Mouse (Mus musculus) limb, embryonic 10.5 days (tissue): Measurements from ENCODE around the gene Ppil6. TPM values are rescaled to one million over a fixed set of nuclear protein-coding genes. Genes with fewer than 3 reads are reported as not detected.

ENCODE experiments used
- DNase-seq: peaks from one replicate; pipeline ENCODE4 v3.0.0-alpha.2; 2017; ENCODE audit warnings: low spot score
- H3K27ac ChIP-seq: fragments of 300-500 bp; sonication (generic); 2 replicates; pipeline ENCODE4 v1.5.1; 2016; ENCODE audit warnings: mild to moderate bottlenecking
- H3K27me3 ChIP-seq: fragments of 300-500 bp; sonication (generic); 2 replicates; pipeline ENCODE4 v1.6.1; 2016; ENCODE audit warnings: low read depth, mild to moderate bottlenecking; ENCODE audit not compliant: poor library complexity, severe bottlenecking
- H3K36me3 ChIP-seq: fragments of 300-500 bp; sonication (generic); 2 replicates; pipeline ENCODE4 v1.6.1; 2016; ENCODE audit warnings: mild to moderate bottlenecking, moderate library complexity
- H3K4me1 ChIP-seq: fragments of 300-500 bp; sonication (generic); 2 replicates; pipeline ENCODE4 v1.6.1; 2016
- H3K4me3 ChIP-seq: fragments of 300-500 bp; sonication (generic); 2 replicates; pipeline ENCODE4 v1.5.1; 2016; ENCODE audit warnings: mild to moderate bottlenecking, moderate library complexity
- H3K9me3 ChIP-seq: fragments of 300-500 bp; sonication (generic); replicated peaks from 2 replicates; pipeline ENCODE4 v1.6.1; 2016; ENCODE audit warnings: mild to moderate bottlenecking
- WGBS: fragments of 180-500 bp; shearing (Covaris S2); methylation state at CpG from one replicate; pipeline ENCODE4 v1.1.7; 2016; 5-methylcytosine and 5-hydroxymethylcytosine counted together
- polyA plus RNA-seq: library from polyadenylated mRNA; unstranded; fragments of >200 nt; fragmentation: Nextera tagmentation; extraction: Ambion mirVana; gene quantifications from 2 replicates; pipeline ENCODE4 v1.2.1, GENCODE M21; 2016

Ppil6 gene
- polyA plus RNA-seq, 1 experiment from 2014 or later = 0.95 TPM

DNA sequence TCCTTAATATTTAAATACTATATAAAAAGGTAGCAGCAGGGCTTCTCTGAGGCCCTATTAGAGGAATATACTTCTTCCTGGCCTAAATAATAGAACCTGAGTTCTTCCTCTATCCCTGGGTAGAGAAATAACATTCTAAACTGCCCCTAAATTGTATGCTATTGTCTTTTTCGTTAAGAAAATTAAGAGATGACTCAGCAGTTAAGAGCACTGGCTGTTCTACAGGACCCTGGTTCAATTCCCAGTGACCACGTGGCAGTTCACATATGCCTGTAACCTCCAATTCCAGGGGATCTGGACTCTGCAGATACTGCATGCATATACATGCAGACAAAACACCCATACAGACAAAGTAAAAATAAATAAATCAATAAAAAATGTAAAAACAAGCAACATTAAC lies 53.6 kb downstream of the Ppil6 start:
- 71% methylated on average over 2 of the region's 2 CpGs for WGBS
- H3K4me3 ChIP-seq = no peak overlapping the region

GRCm38 (mm10) chr10:41544481-41545190 lies 54.4 kb downstream of the Ppil6 start:
- WGBS = 5% methylated on average over 7 of the region's 7 CpGs
- no peaks in the 10 kb centered on the region for H3K27me3 ChIP-seq
- H3K9me3 ChIP-seq = peaks cover 4% of the 10 kb centered on the region; the same call in 1 of the 2 replicates
- H3K36me3 ChIP-seq = peaks cover 6% of the 10 kb centered on the region; the same call in 1 of the 2 replicates
- DNase-seq = no peak
- H3K4me1 ChIP-seq = peaks cover 13% of the 10 kb centered on the region
- no peak overlapping the region for H3K4me3 ChIP-seq
- H3K27ac ChIP-seq = no peak overlapping the region

More for the DNA sequence above, 53.6 kb downstream of the Ppil6 start:
- H3K27ac ChIP-seq = no peak overlapping the region
- peaks cover 13% of the 10 kb centered on the region for H3K4me1 ChIP-seq
- no peak for DNase-seq
- H3K9me3 ChIP-seq = no peaks in the 10 kb centered on the region; the same call in 1 of the 2 replicates
- H3K36me3 ChIP-seq = peaks cover 10% of the 10 kb centered on the region; the same call in 1 of the 2 replicates
- no peaks in the 10 kb centered on the region for H3K27me3 ChIP-seq

GRCm38 (mm10) chr10:41545224-41545755 lies 55.1 kb downstream of the Ppil6 start:
- WGBS = 56% methylated on average over 7 of the region's 7 CpGs
- H3K9me3 ChIP-seq = peaks cover 4% of the 10 kb centered on the region; the same call in 1 of the 2 replicates
- peaks cover 15% of the 10 kb centered on the region for H3K4me1 ChIP-seq
- H3K27ac ChIP-seq = no peak overlapping the region
- no peaks in the 10 kb centered on the region for H3K27me3 ChIP-seq
- H3K36me3 ChIP-seq = peaks cover 3% of the 10 kb centered on the region; the same call in 1 of the 2 replicates
- no peak for DNase-seq
- no peak overlapping the region for H3K4me3 ChIP-seq

GRCm38 (mm10) chr10:41546396-41547165 lies 56.3 kb downstream of the Ppil6 start:
- Histone ChIP-seq H3K27me3 (no peaks in the 10 kb centered on the region), H3K9me3 (peaks cover 4% of the 10 kb centered on the region; the same call in 1 of the 2 replicates), H3K36me3 (peaks cover 3% of the 10 kb centered on the region; the same call in 1 of the 2 replicates), H3K27ac (no peak overlapping the region), H3K4me3 (no peak overlapping the region), H3K4me1 (peaks cover 24% of the 10 kb centered on the region)
- DNase-seq = no peak
- 60% methylated on average over 13 of the region's 13 CpGs for WGBS

- Histone ChIP-seq H3K36me3 (peaks cover 3% of the 10 kb centered on the region; the same call in 1 of the 2 replicates), H3K9me3 (peaks cover 4% of the 10 kb centered on the region; the same call in 1 of the 2 replicates), H3K4me1 (peaks cover 38% of the 10 kb centered on the region), H3K27ac (no peak overlapping the region), H3K27me3 (no peaks in the 10 kb centered on the region), H3K4me3 (no peak overlapping the region)
- DNase-seq = no peak
- 79% methylated on average over 7 of the region's 7 CpGs for WGBS
Measured at GRCm38 (mm10) chr10:41550711-41551110, 60.5 kb downstream of the Ppil6 start.

GRCm38 (mm10) chr10:41552319-41552718 lies 62.1 kb downstream of the Ppil6 start:
- H3K4me3 ChIP-seq = no peak overlapping the region
- H3K36me3 ChIP-seq = peaks cover 3% of the 10 kb centered on the region; the same call in 1 of the 2 replicates
- peak overlapping the region; percentile 61 for H3K27ac ChIP-seq
- peaks cover 4% of the 10 kb centered on the region; the same call in 1 of the 2 replicates for H3K9me3 ChIP-seq
- H3K27me3 ChIP-seq = no peaks in the 10 kb centered on the region
- 32% methylated on average over 3 of the region's 3 CpGs for WGBS
- no peak for DNase-seq
- peaks cover 38% of the 10 kb centered on the region for H3K4me1 ChIP-seq

GRCm38 (mm10) chr10:41552847-41553589 lies 62.8 kb downstream of the Ppil6 start:
- Histone ChIP-seq H3K4me1 (peaks cover 38% of the 10 kb centered on the region), H3K9me3 (peaks cover 4% of the 10 kb centered on the region; the same call in 1 of the 2 replicates), H3K27ac (peak overlapping the region; percentile 80), H3K27me3 (no peaks in the 10 kb centered on the region), H3K4me3 (0 out of 2 replicates have a peak overlapping the region, but pooled peaks have one; percentile 13), H3K36me3 (peaks cover 3% of the 10 kb centered on the region; the same call in 1 of the 2 replicates)
- 37% methylated on average over 14 of the region's 14 CpGs for WGBS
- peak; percentile 78 for DNase-seq

GRCm38 (mm10) chr10:41553711-41554110 lies 63.5 kb downstream of the Ppil6 start:
- DNase-seq = no peak
- H3K27ac ChIP-seq = peak overlapping the region; percentile 80; the same call in 1 of the 2 replicates
- no peak overlapping the region for H3K4me3 ChIP-seq
- WGBS = 77% methylated on average over 4 of the region's 4 CpGs
- H3K27me3 ChIP-seq = no peaks in the 10 kb centered on the region
- peaks cover 3% of the 10 kb centered on the region; the same call in 1 of the 2 replicates for H3K36me3 ChIP-seq
- 0 out of 2 replicates have a peak, but pooled peaks cover 4% of the 10 kb centered on the region for H3K9me3 ChIP-seq
- H3K4me1 ChIP-seq = peaks cover 38% of the 10 kb centered on the region

GRCm38 (mm10) chr10:41555081-41555480 lies 64.8 kb downstream of the Ppil6 start:
- H3K9me3 ChIP-seq = no peaks in the 10 kb centered on the region
- peaks cover 38% of the 10 kb centered on the region for H3K4me1 ChIP-seq
- H3K36me3 ChIP-seq = no peaks in the 10 kb centered on the region
- WGBS = 86% methylated on average over 3 of the region's 3 CpGs
- no peak overlapping the region for H3K27ac ChIP-seq
- no peak for DNase-seq
- H3K4me3 ChIP-seq = no peak overlapping the region
- H3K27me3 ChIP-seq = no peaks in the 10 kb centered on the region

- Histone ChIP-seq H3K27me3 (no peaks in the 10 kb centered on the region), H3K9me3 (no peaks in the 10 kb centered on the region), H3K27ac (no peak overlapping the region), H3K4me3 (no peak overlapping the region), H3K36me3 (no peaks in the 10 kb centered on the region), H3K4me1 (peaks cover 8% of the 10 kb centered on the region)
- no peak for DNase-seq
- WGBS = 92% methylated on average over 1 of the region's 1 CpGs
Measured at GRCm38 (mm10) chr10:41558401-41558800, 68.2 kb downstream of the Ppil6 start.

- no peak for DNase-seq
- Histone ChIP-seq H3K27me3 (no peaks in the 10 kb centered on the region), H3K9me3 (no peaks in the 10 kb centered on the region), H3K4me1 (peaks cover 7% of the 10 kb centered on the region; the same call in 1 of the 2 replicates), H3K4me3 (no peak overlapping the region), H3K36me3 (no peaks in the 10 kb centered on the region), H3K27ac (no peak overlapping the region)
- 91% methylated on average over 10 of the region's 10 CpGs for WGBS
Measured at GRCm38 (mm10) chr10:41561701-41562395, 71.6 kb downstream of the Ppil6 start.
